Mouse (Mus musculus) splenic B cell, adult 2 months (primary cell): ENCODE data around the gene 2310011J03Rik.

Experiments
- DNase-seq: peaks from one replicate; pipeline ENCODE4 v3.0.0-alpha.2; 2011; ENCODE audit warnings: low read depth, low spot score
- H3K27me3 ChIP-seq: 2 replicates; pipeline ENCODE4 v1.6.1; 2012; ENCODE audit warnings: mild to moderate bottlenecking, low read length, moderate library complexity, mixed read lengths; ENCODE audit not compliant: control insufficient read depth, poor library complexity, insufficient read depth, severe bottlenecking
- H3K36me3 ChIP-seq: 2 replicates; pipeline ENCODE4 v1.6.1; 2012; ENCODE audit warnings: mild to moderate bottlenecking, low read length, moderate library complexity, mixed read lengths; ENCODE audit not compliant: control insufficient read depth, poor library complexity, insufficient read depth, severe bottlenecking

2310011J03Rik gene

DNA sequence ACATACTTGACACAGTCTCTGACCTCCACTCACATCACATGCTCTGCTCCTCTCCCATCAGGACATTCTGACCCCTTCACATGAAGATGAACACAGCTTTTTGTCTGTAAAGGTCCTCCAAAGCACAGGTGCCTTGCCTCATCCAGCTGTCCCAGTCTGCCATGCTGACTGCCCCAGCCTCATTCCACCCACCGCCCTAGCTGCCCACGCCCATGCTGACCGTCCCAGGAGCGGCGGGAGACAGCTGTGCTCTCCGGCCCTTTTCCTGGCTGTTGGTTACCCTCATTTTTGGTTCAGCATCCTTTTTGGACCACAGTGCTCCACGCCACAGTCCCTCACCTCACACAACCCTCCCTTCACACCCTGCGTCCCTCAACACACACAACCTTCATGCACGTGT is 41.9 kb downstream of the 2310011J03Rik start:
- no peak for DNase-seq
- peaks cover 14% of the 10 kb centered on the region for H3K36me3 ChIP-seq
- H3K27me3 ChIP-seq: no peaks in the 10 kb centered on the region

- no peaks in the 10 kb centered on the region for H3K27me3 ChIP-seq
- H3K36me3 ChIP-seq: peaks cover 14% of the 10 kb centered on the region
- no peak for DNase-seq
Measured at GRCm38 (mm10) chr10:80276238-80276637, 44.1 kb downstream of the 2310011J03Rik start.

GRCm38 (mm10) chr10:80273847-80274246 is 46.5 kb downstream of the 2310011J03Rik start:
- no peak for DNase-seq
- Histone ChIP-seq H3K27me3 (no peaks in the 10 kb centered on the region), H3K36me3 (peaks cover 12% of the 10 kb centered on the region)

GRCm38 (mm10) chr10:80271870-80272585 is 48.3 kb downstream of the 2310011J03Rik start:
- no peak for DNase-seq
- Histone ChIP-seq H3K27me3 (no peaks in the 10 kb centered on the region), H3K36me3 (peaks cover 7% of the 10 kb centered on the region)

- Histone ChIP-seq H3K36me3 (peaks cover 6% of the 10 kb centered on the region), H3K27me3 (no peaks in the 10 kb centered on the region)
- DNase-seq: peak; percentile 64
Measured at GRCm38 (mm10) chr10:80271186-80271843, 49.0 kb downstream of the 2310011J03Rik start.

GRCm38 (mm10) chr10:80270734-80271181 is 49.6 kb downstream of the 2310011J03Rik start:
- DNase-seq: no peak
- Histone ChIP-seq H3K36me3 (peaks cover 4% of the 10 kb centered on the region), H3K27me3 (no peaks in the 10 kb centered on the region)

- H3K36me3 ChIP-seq: peaks cover 4% of the 10 kb centered on the region
- DNase-seq: no peak
- no peaks in the 10 kb centered on the region for H3K27me3 ChIP-seq
Measured at GRCm38 (mm10) chr10:80270099-80270498, 50.2 kb downstream of the 2310011J03Rik start.
